Mouse (Mus musculus) small intestine, adult 2 months (tissue): ENCODE measurements around the gene Fbp1. TPM values are rescaled to one million over a fixed set of nuclear protein-coding genes. Genes with fewer than 3 reads are reported as not detected.
"Not testable (repeated sequence)": the region's sequence is repeated elsewhere in the genome, so short reads cannot be mapped to it uniquely, and the experiment has no call there.

Experiments used
- H3K27ac ChIP-seq: fragments of 200-500 bp; 2 replicates; pipeline ENCODE4 v1.5.1; 2012; ENCODE audit warnings: low read depth, low read length, control low read depth, inconsistent platforms; ENCODE audit not compliant: insufficient read depth
- H3K27me3 ChIP-seq: fragments of 200-500 bp; 2 replicates; pipeline ENCODE4 v1.6.1; 2012; ENCODE audit warnings: mild to moderate bottlenecking, moderate library complexity, low read length, inconsistent platforms; ENCODE audit not compliant: control insufficient read depth, insufficient read depth
- H3K36me3 ChIP-seq: fragments of 200-500 bp; 2 replicates; pipeline ENCODE4 v1.6.1; 2012; ENCODE audit warnings: mild to moderate bottlenecking, low read length, control low read depth, inconsistent platforms; ENCODE audit not compliant: control insufficient read depth, insufficient read depth
- H3K4me1 ChIP-seq: fragments of 200-500 bp; 2 replicates; pipeline ENCODE4 v1.6.1; 2012; ENCODE audit warnings: low read length, inconsistent platforms, mixed read lengths; ENCODE audit not compliant: control insufficient read depth, insufficient read depth, insufficient read length
- H3K4me3 ChIP-seq: fragments of 200-500 bp; 2 replicates; pipeline ENCODE4 v1.5.1; 2012; ENCODE audit warnings: low read depth, mild to moderate bottlenecking, control low read depth, inconsistent platforms, low read length, moderate library complexity
- CTCF ChIP-seq: fragments of 200-500 bp; IDR thresholded peaks from 2 replicates; pipeline ENCODE4 v1.5.1; 2012; ENCODE audit warnings: low read depth, mild to moderate bottlenecking, control low read depth, inconsistent platforms, low read length, moderate library complexity, mixed read lengths; ENCODE audit not compliant: insufficient replicate concordance, insufficient read length; ENCODE audit errors: extremely low read depth
- POLR2A ChIP-seq: fragments of 200-500 bp; IDR thresholded peaks from 2 replicates; pipeline ENCODE4 v1.6.1; 2012; ENCODE audit warnings: low read depth, mild to moderate bottlenecking, control low read depth, inconsistent platforms, low read length, moderate library complexity
- WGBS: fragments of 180-500 bp; shearing (Covaris S2); methylation state at CpG from one replicate; pipeline ENCODE4 v1.1.7; 2018; 5-methylcytosine and 5-hydroxymethylcytosine counted together
- polyA plus RNA-seq: library from polyadenylated mRNA; depleted of rRNA; stranded (reverse); fragments of >200 nt; gene quantifications from 2 replicates; pipeline ENCODE4 v1.2.3, GENCODE M21; 2012

The Fbp1 gene
- polyA plus RNA-seq, 1 experiment, result 21.9 TPM

- Histone ChIP-seq H3K4me3 (no peak overlapping the region), H3K4me1 (peaks cover 19% of the 10 kb centered on the region), H3K36me3 (no peaks in the 10 kb centered on the region), H3K27ac (no peak overlapping the region), H3K27me3 (no peaks in the 10 kb centered on the region)
- 52% methylated on average over 3 of the region's 3 CpGs for WGBS
- TF ChIP-seq CTCF, result no peak
- TF ChIP-seq POLR2A, result no peak
Observed at GRCm38 (mm10) chr13:62872252-62872651, 15.8 kb downstream of the Fbp1 start.

GRCm38 (mm10) chr13:62870605-62871004, 17.5 kb downstream of the Fbp1 start:
- Histone ChIP-seq H3K4me1 (peaks cover 16% of the 10 kb centered on the region), H3K27me3 (no peaks in the 10 kb centered on the region), H3K36me3 (no peaks in the 10 kb centered on the region), H3K27ac (peak overlapping the region; percentile 35; the same call in 1 of the 2 replicates), H3K4me3 (no peak overlapping the region)
- TF ChIP-seq POLR2A (no peak), CTCF (no peak)
- WGBS, result 31% methylated on average over 2 of the region's 2 CpGs

GRCm38 (mm10) chr13:62866817-62867216, 21.3 kb downstream of the Fbp1 start:
- H3K4me1 ChIP-seq, result peaks cover 16% of the 10 kb centered on the region
- 84% methylated on average over 4 of the region's 4 CpGs for WGBS
- no peaks in the 10 kb centered on the region for H3K27me3 ChIP-seq
- TF ChIP-seq CTCF (no peak), POLR2A (no peak)
- no peaks in the 10 kb centered on the region; the same call in 1 of the 2 replicates for H3K36me3 ChIP-seq
- no peak overlapping the region for H3K4me3 ChIP-seq
- no peak overlapping the region for H3K27ac ChIP-seq

DNA sequence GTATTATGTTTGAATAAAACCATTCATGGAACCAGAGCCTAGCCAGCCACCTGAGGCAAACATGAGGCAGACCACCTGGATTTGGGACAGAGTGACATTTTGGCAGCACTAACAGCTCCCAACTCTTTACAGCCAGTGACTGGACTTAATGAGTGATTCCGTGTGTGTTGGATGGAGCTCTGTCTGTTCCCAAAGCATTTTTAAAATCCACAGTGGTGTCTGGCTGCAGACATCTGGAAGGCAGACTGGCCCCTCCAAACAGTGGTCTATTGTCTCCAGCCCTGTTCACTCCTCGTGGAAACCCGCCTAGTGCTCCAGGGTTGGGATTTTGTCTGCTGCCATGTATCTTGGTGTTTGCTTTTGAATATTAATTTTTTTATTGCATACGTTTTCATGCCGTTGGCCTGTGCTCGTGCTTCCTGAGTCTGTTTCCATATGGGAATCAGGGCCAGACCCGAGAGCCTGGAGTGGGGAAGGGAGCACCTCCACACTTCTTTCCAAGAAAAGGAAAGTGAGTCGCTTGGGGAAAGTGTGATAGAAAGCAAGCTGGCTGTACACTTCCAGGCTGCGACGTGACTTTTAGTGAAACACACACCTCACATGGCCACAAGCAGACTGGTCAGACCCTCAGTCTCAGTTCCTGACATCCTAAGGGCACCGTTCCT, 22.3 kb downstream of the Fbp1 start:
- H3K27me3 ChIP-seq, result no peaks in the 10 kb centered on the region
- no peak overlapping the region for H3K4me3 ChIP-seq
- no peak overlapping the region for H3K27ac ChIP-seq
- no peaks in the 10 kb centered on the region; the same call in 1 of the 2 replicates for H3K36me3 ChIP-seq
- TF ChIP-seq CTCF (no peak), POLR2A (no peak)
- H3K4me1 ChIP-seq, result peaks cover 11% of the 10 kb centered on the region
- 66% methylated on average over 11 of the region's 11 CpGs for WGBS

GRCm38 (mm10) chr13:62863771-62864170, 24.3 kb downstream of the Fbp1 start:
- Histone ChIP-seq H3K27me3 (no peaks in the 10 kb centered on the region), H3K4me3 (no peak overlapping the region), H3K36me3 (no peaks in the 10 kb centered on the region; the same call in 1 of the 2 replicates), H3K4me1 (peaks cover 4% of the 10 kb centered on the region; the same call in 1 of the 2 replicates), H3K27ac (no peak overlapping the region)
- WGBS, result 63% methylated on average over 6 of the region's 6 CpGs
- TF ChIP-seq POLR2A, result no peak
- no peak for TF ChIP-seq CTCF

DNA sequence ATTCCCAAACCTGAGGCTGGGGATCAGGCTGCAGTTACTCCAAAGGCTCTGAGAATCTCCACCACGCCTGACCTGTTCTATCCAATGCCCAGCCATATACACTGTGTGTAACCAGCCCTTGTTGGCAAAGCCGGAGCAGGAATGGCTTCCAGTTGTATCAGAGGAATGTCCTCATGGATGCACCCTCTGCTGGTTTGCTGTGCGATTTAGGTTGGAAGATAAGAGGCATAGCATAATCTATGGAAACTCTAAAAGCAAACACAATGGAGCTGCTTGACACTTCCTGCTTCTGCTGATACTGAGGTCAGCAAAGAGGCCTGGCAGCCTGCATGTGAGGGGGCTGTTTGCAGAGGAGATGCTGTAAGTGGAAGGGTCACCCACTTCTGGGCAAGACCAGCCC, 25.2 kb downstream of the Fbp1 start:
- no peak overlapping the region for H3K4me3 ChIP-seq
- H3K27me3 ChIP-seq, result no peaks in the 10 kb centered on the region
- H3K36me3 ChIP-seq, result no peaks in the 10 kb centered on the region; the same call in 1 of the 2 replicates
- no peak overlapping the region for H3K27ac ChIP-seq
- TF ChIP-seq POLR2A, result no peak
- TF ChIP-seq CTCF, result no peak
- WGBS, result 69% methylated on average over 3 of the region's 3 CpGs
- H3K4me1 ChIP-seq, result peaks cover 2% of the 10 kb centered on the region; the same call in 1 of the 2 replicates

GRCm38 (mm10) chr13:62860068-62860467, 28.0 kb downstream of the Fbp1 start:
- peaks cover 7% of the 10 kb centered on the region; the same call in 1 of the 2 replicates for H3K4me1 ChIP-seq
- TF ChIP-seq CTCF, result peak; percentile 22; the same call in 1 of the 2 replicates
- TF ChIP-seq POLR2A, result no peak
- no peaks in the 10 kb centered on the region; the same call in 1 of the 2 replicates for H3K36me3 ChIP-seq
- H3K27me3 ChIP-seq, result no peaks in the 10 kb centered on the region
- WGBS, result 92% methylated on average over 4 of the region's 4 CpGs
- H3K4me3 ChIP-seq, result no peak overlapping the region
- no peak overlapping the region for H3K27ac ChIP-seq

- not testable (repeated sequence) for H3K36me3 ChIP-seq, H3K4me3 ChIP-seq, H3K4me1 ChIP-seq, H3K27me3 ChIP-seq
- peak overlapping the region; percentile 98 for H3K27ac ChIP-seq
- WGBS, result 47% methylated on average over 10 of the region's 10 CpGs
Observed at GRCm38 (mm10) chr13:62859251-62859650, 28.8 kb downstream of the Fbp1 start.
